Mouse (Mus musculus): ENCODE data around the gene Fgfr3.

GRCm38 (mm10) chr5:33716467-33716866 is 5.0 kb upstream of the Fgfr3 start:
- no peak for TF ChIP-seq CTCF (IDR thresholded peaks at IDR 0.05; ENCODE audit: extremely low read depth, insufficient read depth, low read length)
- TF ChIP-seq POLR2A (IDR thresholded peaks at IDR 0.05; ENCODE audit: extremely low read depth, insufficient read depth, low read length), result no peak
